Mouse (Mus musculus): Measurements from ENCODE around the gene Slc12a8. TPM values are rescaled to one million over a fixed set of nuclear protein-coding genes. Genes with fewer than 3 reads are reported as not detected.

Slc12a8 gene
- polyA plus RNA-seq (2011; ENCODE audit: insufficient read depth, insufficient read length, low replicate concordance, missing spikeins) = 3.7 TPM in 1 of 2 replicates, not detected in the other

- H3K4me3 ChIP-seq (replicated peaks; ENCODE audit: control insufficient read depth, low read depth, low read length) = no peak within 1 kb of the TSS
- no peaks in the 10 kb centered on the region for H3K4me1 ChIP-seq (ENCODE audit: control insufficient read depth, insufficient read depth, low read length)
- 14% methylated on average over 27 of the region's 27 CpGs for WGBS
- TF ChIP-seq CTCF (IDR thresholded peaks at IDR 0.05; ENCODE audit: control insufficient read depth, insufficient read depth, low read length) (no peak), POLR2A (IDR thresholded peaks at IDR 0.05; ENCODE audit: borderline replicate concordance, control insufficient read depth, low read depth, low read length) (no peak)
- no peak within 1 kb of the TSS for H3K27ac ChIP-seq (ENCODE audit: control insufficient read depth, insufficient read depth, low read depth, low read length, poor library complexity)
Observed at GRCm38 (mm10) chr16:33516807-33517565, at the start of gene Slc12a8. Gene Slc12a8 (plus strand): TSS chr16:33517328.

- Histone ChIP-seq H3K4me1 (ENCODE audit: control insufficient read depth, insufficient read depth, low read length) (no peaks in the 10 kb centered on the region), H3K4me3 (replicated peaks; ENCODE audit: control insufficient read depth, low read depth, low read length) (no peak overlapping the region), H3K27ac (ENCODE audit: control insufficient read depth, insufficient read depth, low read depth, low read length, poor library complexity) (no peak overlapping the region)
- WGBS = 70% methylated on average over 6 of the region's 6 CpGs
- TF ChIP-seq POLR2A (IDR thresholded peaks at IDR 0.05; ENCODE audit: borderline replicate concordance, control insufficient read depth, low read depth, low read length) (no peak), CTCF (IDR thresholded peaks at IDR 0.05; ENCODE audit: control insufficient read depth, insufficient read depth, low read length) (no peak)
Observed at GRCm38 (mm10) chr16:33467451-33467850, 49.7 kb upstream of the Slc12a8 start.

- no peak overlapping the region for H3K4me3 ChIP-seq (replicated peaks; ENCODE audit: control insufficient read depth, low read depth, low read length)
- H3K4me1 ChIP-seq (ENCODE audit: control insufficient read depth, insufficient read depth, low read length) = no peaks in the 10 kb centered on the region
- TF ChIP-seq POLR2A (IDR thresholded peaks at IDR 0.05; ENCODE audit: borderline replicate concordance, control insufficient read depth, low read depth, low read length) = no peak
- H3K27ac ChIP-seq (ENCODE audit: control insufficient read depth, insufficient read depth, low read depth, low read length, poor library complexity) = no peak overlapping the region
Observed at GRCm38 (mm10) chr16:33469973-33470372, 47.2 kb upstream of the Slc12a8 start.

- Histone ChIP-seq H3K4me1 (ENCODE audit: control insufficient read depth, insufficient read depth, low read length) (no peaks in the 10 kb centered on the region), H3K27ac (ENCODE audit: control insufficient read depth, insufficient read depth, low read depth, low read length, poor library complexity) (no peak overlapping the region), H3K4me3 (replicated peaks; ENCODE audit: control insufficient read depth, low read depth, low read length) (no peak overlapping the region)
- WGBS = 41% methylated on average over 6 of the region's 6 CpGs
- no peak for TF ChIP-seq CTCF (IDR thresholded peaks at IDR 0.05; ENCODE audit: control insufficient read depth, insufficient read depth, low read length)
- no peak for TF ChIP-seq POLR2A (IDR thresholded peaks at IDR 0.05; ENCODE audit: borderline replicate concordance, control insufficient read depth, low read depth, low read length)
Observed at GRCm38 (mm10) chr16:33474381-33474780, 42.7 kb upstream of the Slc12a8 start.

- TF ChIP-seq POLR2A (IDR thresholded peaks at IDR 0.05; ENCODE audit: borderline replicate concordance, control insufficient read depth, low read depth, low read length) = no peak
- TF ChIP-seq CTCF (IDR thresholded peaks at IDR 0.05; ENCODE audit: control insufficient read depth, insufficient read depth, low read length) = no peak
- Histone ChIP-seq H3K27ac (ENCODE audit: control insufficient read depth, insufficient read depth, low read depth, low read length, poor library complexity) (no peak overlapping the region), H3K4me3 (replicated peaks; ENCODE audit: control insufficient read depth, low read depth, low read length) (no peak overlapping the region), H3K4me1 (ENCODE audit: control insufficient read depth, insufficient read depth, low read length) (no peaks in the 10 kb centered on the region)
Observed at GRCm38 (mm10) chr16:33479926-33480325, 37.2 kb upstream of the Slc12a8 start.

- Histone ChIP-seq H3K4me1 (ENCODE audit: control insufficient read depth, insufficient read depth, low read length) (no peaks in the 10 kb centered on the region), H3K4me3 (replicated peaks; ENCODE audit: control insufficient read depth, low read depth, low read length) (no peak overlapping the region), H3K27ac (ENCODE audit: control insufficient read depth, insufficient read depth, low read depth, low read length, poor library complexity) (no peak overlapping the region)
- WGBS = 87% methylated on average over 2 of the region's 2 CpGs
- TF ChIP-seq POLR2A (IDR thresholded peaks at IDR 0.05; ENCODE audit: borderline replicate concordance, control insufficient read depth, low read depth, low read length) (no peak), CTCF (IDR thresholded peaks at IDR 0.05; ENCODE audit: control insufficient read depth, insufficient read depth, low read length) (peak; percentile 50)
Observed at GRCm38 (mm10) chr16:33481148-33481547, 36.0 kb upstream of the Slc12a8 start.

GRCm38 (mm10) chr16:33482309-33482708, 34.8 kb upstream of the Slc12a8 start:
- TF ChIP-seq POLR2A (IDR thresholded peaks at IDR 0.05; ENCODE audit: borderline replicate concordance, control insufficient read depth, low read depth, low read length) (no peak), CTCF (IDR thresholded peaks at IDR 0.05; ENCODE audit: control insufficient read depth, insufficient read depth, low read length) (no peak)
- Histone ChIP-seq H3K4me3 (replicated peaks; ENCODE audit: control insufficient read depth, low read depth, low read length) (no peak overlapping the region), H3K4me1 (ENCODE audit: control insufficient read depth, insufficient read depth, low read length) (no peaks in the 10 kb centered on the region), H3K27ac (ENCODE audit: control insufficient read depth, insufficient read depth, low read depth, low read length, poor library complexity) (no peak overlapping the region)
- WGBS = 89% methylated on average over 3 of the region's 3 CpGs

- no peak overlapping the region for H3K27ac ChIP-seq (ENCODE audit: control insufficient read depth, insufficient read depth, low read depth, low read length, poor library complexity)
- no peak overlapping the region for H3K4me3 ChIP-seq (replicated peaks; ENCODE audit: control insufficient read depth, low read depth, low read length)
- 96% methylated on average over 4 of the region's 4 CpGs for WGBS
- no peak for TF ChIP-seq POLR2A (IDR thresholded peaks at IDR 0.05; ENCODE audit: borderline replicate concordance, control insufficient read depth, low read depth, low read length)
- TF ChIP-seq CTCF (IDR thresholded peaks at IDR 0.05; ENCODE audit: control insufficient read depth, insufficient read depth, low read length) = no peak
- H3K4me1 ChIP-seq (ENCODE audit: control insufficient read depth, insufficient read depth, low read length) = no peaks in the 10 kb centered on the region
Observed at GRCm38 (mm10) chr16:33487709-33488108, 29.4 kb upstream of the Slc12a8 start.

Measured in bone marrow, adult 2 months (tissue).